Mouse (Mus musculus) CD4-positive, CD25-positive, alpha-beta regulatory T cell, adult 9 weeks (primary cell): ENCODE results near the gene Ifnlr1. TPM values are rescaled to one million over a fixed set of nuclear protein-coding genes. Genes with fewer than 3 reads are reported as not detected.

Experiments
- polyA plus RNA-seq: library from polyadenylated mRNA; unstranded; fragments of 100-300 nt; shearing (Covaris generic); gene quantifications from one replicate; pipeline ENCODE4 v1.2.1, GENCODE M21; 2017

Gene Ifnlr1
- polyA plus RNA-seq = not detected

GRCm38 (mm10) chr4:135685906-135686567 lies at the start of gene Ifnlr1:
TSS of gene Ifnlr1 (plus strand) at chr4:135686287.

GRCm38 (mm10) chr4:135727817-135728216 lies 41.7 kb downstream of the Ifnlr1 start, which contains the start of gene Il22ra1:
TSS of gene Il22ra1 (plus strand) at chr4:135728172.

Other genes with a start within 250 kb of the Ifnlr1 start
- gene Stpg1, start 191.5 kb upstream of the Ifnlr1 start, polyA plus RNA-seq = 0.21 TPM
- gene Nipal3, start 191.2 kb upstream of the Ifnlr1 start, polyA plus RNA-seq = 19.8 TPM
- not detected for gene Grhl3, start 112.7 kb upstream of the Ifnlr1 start, polyA plus RNA-seq
- gene Il22ra1, start 41.9 kb downstream of the Ifnlr1 start, polyA plus RNA-seq = not detected
- not detected for gene Myom3, start 73.4 kb downstream of the Ifnlr1 start, polyA plus RNA-seq
- 193 TPM for gene Srsf10, start 169.5 kb downstream of the Ifnlr1 start, polyA plus RNA-seq
- 206 TPM for gene Pnrc2, start 187.6 kb downstream of the Ifnlr1 start, polyA plus RNA-seq
- 19.3 TPM for gene Cnr2, start 209.1 kb downstream of the Ifnlr1 start, polyA plus RNA-seq
- 127 TPM for gene Fuca1, start 234.4 kb downstream of the Ifnlr1 start, polyA plus RNA-seq